Mouse (Mus musculus): ENCODE measurements at regions not wholly inside any gene's neighbourhood (a gene's known extent, or its start where the extent isn't known, plus 50 kb on each side); places are given as distances from the start of the nearest gene placed in this dataset.

DNA sequence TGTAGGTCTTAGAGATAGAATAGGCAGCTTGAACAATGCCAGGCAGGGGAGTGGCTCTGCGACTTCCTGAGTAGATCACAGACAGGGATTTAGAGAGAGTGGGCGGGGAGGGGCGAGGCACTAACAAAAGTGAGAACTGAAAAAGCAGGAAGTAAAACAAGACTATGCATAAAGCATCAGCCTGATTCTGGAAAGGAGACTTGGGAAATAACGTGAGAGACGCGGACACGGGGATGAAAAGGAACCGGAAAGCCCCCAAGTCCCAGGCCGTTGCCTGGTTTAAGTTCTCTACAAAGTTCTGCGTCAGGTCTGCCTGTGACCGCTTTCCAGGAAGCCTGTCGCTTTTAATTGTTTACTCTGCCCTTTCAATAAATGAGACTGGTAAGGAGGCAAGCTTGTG, 86.3 kb downstream of the D16Ertd472e start:
- no peak for DNase-seq (ENCODE audit: low spot score in 2 of 2)

DNA sequence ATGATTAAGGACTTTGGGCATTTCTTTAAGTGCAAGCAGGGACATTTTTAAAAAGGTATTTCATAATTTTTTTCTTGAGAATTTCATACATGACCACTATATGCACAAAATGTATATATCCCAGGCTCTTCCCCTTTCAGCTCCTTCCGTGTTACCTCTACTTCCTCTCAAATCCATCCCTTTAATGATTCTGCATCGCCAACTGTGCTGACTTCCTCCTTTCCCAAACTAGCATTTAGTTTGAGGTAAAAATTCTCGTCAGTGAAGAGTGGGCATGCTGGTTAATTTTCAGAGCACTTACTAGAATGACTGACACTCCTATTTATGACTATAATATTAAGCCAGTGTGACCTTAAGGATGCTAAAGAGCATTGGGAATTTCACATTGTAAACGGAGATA, 86.9 kb downstream of the D16Ertd472e start:
- DNase-seq (ENCODE audit: low spot score in 2 of 2): no peak

DNA sequence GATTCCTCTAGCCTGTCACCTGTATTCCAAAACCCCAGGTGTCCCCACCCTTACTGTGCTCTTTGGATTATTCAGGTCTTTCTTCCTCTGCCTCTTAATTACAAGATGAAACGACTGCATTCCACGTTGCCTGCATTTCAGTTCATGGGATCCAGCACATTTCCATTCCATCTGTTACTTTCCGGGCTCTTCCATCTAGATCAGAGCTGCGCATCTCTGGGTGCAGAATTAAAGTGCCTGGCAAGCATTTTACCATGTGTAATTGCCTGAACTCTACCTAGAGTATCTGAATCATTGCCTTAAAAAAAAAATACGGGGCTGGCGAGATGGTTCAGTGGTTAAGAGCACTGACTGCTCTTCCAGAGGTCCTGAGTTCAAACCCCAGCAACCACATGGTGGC, 90.0 kb downstream of the D16Ertd472e start:
- no peak for DNase-seq (ENCODE audit: low spot score in 2 of 2)

DNA sequence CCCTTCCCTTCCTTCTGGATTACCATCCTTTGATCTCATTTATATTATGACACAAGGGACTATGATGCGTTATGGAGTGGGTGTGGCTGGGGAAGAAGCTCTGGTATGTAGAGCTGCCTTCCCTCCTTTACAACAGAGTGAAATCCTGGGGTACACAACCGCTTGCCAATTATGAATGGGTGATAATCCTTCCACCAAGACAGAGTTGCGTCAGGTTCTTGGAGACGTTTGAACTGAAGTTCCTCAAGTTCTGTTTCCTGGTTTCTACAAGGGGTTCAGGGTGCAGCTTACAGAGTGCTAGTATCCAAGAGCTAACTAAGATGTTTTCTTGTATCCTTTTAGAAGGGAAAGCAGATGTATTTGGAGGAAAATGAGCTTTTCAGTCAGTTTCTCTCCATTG, 92.2 kb downstream of the D16Ertd472e start:
- DNase-seq (ENCODE audit: low spot score in 2 of 2): no peak

DNA sequence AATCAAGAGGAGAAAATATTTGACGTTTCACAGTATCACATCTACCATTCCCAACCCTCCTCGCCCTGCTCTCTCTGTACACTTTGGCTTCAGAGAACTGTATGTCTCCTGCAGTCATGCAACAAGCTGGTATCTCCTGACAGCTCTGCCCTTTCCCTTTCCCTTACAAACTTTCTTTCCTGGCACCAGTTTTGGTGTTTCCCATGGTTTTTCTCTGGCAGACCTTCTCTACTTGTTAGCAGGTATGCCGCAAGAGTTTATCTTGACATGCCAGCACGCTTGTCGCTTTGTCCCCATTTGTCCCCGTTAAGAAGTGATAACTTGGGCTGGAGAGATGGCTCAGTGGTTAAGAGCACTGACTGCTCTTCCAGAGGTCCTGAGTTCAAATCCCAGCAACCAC, 94.9 kb downstream of the D16Ertd472e start:
- no peak for DNase-seq (ENCODE audit: low spot score in 2 of 2)

DNA sequence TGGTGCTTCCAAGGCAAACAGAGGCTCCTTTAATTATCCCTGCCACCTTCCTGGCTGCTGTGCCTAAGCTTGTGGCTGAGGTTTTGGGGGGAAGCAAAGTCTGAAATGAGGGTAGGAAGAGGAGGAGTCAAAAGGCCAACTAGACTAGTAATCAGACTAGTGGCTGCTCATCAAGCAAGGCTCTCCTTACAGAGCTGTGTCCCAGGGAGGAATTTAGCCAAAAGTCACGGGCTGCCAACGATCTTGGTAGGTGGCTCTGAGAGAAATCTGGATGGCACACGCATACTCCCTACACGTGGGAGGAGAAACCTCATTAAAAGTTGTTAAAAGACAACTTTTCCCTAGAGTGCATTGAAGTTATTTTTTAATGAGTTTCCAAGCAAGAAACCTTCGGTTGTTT, 95.4 kb downstream of the D16Ertd472e start:
- DNase-seq (ENCODE audit: low spot score in 2 of 2): no peak

DNA sequence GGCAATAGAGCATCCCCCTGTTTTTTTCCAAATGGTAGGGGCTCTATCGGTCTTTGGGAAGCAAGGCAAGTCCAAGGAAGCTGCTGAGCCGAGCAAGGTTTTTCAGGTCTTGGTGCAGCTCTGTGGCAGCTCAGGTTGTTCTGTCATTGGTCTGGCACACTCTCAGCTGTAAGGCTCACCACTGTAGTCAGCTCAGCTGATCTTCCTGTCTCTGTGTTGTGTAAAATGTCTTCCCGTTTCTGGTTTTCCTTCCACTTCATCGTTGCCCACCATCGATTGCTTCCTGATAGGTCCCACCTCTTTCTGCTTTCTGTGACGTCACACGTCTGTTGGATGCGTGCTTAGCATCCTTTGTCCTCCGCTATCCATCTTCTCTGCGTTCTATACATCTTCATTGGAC, 96.2 kb downstream of the D16Ertd472e start:
- DNase-seq (ENCODE audit: low spot score in 2 of 2): no peak

DNA sequence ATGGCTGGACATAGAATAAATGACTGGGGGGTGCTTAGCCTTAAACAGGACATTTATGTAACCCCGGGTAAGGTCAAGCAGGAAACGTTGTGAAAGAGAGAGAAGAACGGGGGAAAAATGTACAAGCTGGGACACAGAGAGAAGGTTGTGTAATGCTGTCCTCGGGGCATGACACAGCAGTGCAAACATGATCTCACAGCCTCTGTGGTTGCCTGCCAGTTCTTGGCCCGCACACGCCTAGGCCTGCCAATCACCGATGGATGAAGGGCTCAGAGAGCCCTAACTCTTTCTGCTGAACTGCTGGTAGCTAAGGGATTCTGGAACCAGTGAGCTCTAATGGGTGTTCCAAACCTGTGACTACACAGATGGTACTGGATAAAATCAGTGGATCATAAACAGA, 96.5 kb upstream of the Btg3 start:
- DNase-seq (ENCODE audit: low spot score in 2 of 2): no peak

DNA sequence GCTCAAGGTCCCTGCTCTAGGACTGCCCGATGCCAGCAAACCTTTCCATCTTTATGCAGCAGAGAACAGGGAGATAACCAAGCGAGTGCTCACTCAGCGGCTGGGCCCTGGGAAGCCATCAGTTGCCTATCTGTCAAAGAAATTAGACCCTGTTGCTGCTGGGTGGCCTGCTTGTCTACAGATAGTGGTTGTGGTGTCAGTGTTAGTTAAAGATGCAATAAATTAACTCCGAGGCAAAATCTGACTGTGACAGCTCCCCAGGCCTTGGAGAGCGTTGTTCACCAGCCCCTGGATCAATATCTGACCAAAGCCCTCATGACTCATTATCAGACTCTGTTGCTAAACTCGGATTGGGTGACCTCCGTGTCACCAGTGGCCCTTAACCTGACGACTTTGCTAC, 83.0 kb upstream of the Btg3 start:
- no peak for DNase-seq (ENCODE audit: low spot score in 2 of 2)

DNA sequence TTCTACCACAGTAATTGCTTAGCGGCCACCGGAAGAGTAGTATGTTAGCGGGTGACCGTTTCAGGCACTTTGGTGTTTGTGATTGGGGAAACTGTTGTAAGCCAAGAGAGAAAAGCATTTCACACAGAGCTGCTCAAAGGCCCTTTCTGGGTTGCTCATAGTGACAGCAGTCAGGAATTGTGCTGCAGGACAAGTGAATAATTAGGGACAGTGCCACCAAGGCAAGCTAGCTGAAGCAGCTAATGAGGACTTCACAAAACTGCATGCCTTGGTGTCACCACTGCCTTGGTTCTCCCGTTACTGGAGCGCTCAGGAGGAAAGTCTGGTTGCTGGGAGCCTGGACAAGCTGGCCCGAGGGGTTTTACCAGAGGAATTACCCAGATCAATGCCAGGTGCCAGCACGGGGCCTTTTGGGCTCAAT, 80.7 kb upstream of the Btg3 start:
- no peak for DNase-seq (ENCODE audit: low spot score in 2 of 2)

DNA sequence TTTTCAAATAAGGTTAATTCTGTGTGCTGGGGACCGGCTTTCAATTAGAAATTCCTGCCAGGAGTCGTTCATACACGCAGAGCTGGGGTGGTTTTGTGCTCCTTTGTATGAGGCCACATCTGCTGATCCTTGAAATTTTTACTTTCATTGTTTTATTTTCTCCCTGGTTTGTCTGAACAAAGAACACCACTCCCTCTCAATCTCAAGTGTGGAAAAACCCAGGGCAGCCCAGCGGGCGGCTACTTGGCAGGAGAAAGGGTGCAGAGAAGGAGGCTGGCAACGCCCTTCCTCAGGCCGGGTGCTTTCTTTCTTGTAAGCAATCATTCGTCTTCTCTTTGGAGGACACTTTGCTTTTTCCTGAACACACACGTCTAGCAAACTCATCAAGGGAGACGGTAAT, 79.4 kb upstream of the Btg3 start:
- no peak for DNase-seq (ENCODE audit: low spot score in 2 of 2)

DNA sequence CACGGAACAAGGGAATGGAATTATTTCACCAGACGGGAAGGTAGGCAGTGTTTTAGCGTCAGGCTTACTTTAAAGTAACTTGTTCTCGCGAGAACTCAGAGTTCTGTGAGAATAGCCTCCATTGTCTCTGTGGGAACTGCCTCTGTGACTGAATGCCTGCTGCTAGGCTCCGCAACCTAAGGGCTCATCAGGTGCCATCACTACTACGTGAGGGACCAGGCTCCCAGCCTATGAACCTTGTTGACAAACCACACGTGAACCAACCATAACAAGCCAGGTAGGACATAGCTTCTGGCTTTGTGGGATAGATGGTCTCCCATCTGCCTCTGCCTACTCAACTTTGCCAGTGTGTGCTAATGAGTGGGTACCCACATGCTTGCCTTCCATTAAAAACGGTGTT, 77.5 kb upstream of the Btg3 start:
- DNase-seq (ENCODE audit: low spot score in 2 of 2): no peak

DNA sequence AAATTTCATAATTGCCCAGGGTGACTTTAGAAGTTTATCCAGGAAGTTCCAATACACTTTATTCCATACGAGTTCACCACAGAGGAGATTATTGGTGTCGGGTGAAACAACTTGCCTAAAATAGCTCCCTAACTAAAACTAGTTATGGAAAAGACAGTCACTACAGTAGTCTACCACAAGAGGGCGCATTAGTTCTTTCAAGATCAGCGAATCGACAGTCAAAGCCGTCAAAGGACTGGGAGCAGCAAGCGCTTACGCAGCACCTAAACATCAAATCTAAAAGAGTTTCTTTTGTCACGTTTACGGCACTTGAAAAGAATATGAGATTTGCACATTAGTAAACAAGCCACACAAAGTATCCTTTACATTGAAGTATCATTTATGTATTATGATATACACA, 75.3 kb upstream of the Btg3 start:
- peak; percentile 31 to 55 for DNase-seq (ENCODE audit: low spot score in 2 of 2)

DNA sequence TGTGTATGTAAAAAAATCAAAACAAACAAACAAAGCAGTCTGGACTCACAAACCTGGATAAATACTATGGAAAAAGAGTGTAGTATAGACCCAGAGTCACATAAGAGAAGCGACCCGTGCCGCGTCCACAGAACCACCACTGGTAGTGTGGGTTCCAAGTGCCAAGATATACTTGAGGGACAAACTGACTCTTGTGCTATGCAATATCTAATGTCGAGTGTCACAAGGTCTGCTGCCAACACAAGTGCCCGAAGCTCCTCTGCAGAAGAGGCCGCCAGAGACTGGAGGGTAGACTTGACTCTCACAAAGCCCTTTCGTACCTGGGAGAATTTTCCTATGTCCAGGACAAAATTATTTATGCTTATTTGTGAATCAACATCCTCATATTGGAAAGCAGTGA, 74.8 kb upstream of the Btg3 start:
- DNase-seq (ENCODE audit: low spot score in 2 of 2): no peak

DNA sequence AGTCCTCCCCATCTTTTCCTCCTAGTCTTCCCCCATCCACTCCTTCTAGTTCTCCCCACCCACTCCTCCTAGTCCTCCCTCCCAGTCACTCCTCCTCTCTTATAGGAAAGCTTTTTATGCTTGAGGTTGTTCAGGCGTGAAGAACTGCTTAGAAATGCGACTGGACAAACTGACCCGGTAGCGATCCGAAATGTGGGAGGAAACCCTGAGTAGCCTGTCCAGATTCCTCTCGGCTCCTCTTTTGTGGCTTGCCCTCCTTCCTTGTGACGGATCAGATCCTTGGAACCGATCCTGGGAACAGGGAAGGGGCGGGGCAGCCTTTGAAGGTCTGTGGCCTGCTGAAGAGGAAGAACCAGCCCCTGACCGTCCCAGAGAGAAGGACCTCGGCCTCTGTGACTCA, 74.3 kb upstream of the Btg3 start:
- DNase-seq (ENCODE audit: low spot score in 2 of 2): no peak

DNA sequence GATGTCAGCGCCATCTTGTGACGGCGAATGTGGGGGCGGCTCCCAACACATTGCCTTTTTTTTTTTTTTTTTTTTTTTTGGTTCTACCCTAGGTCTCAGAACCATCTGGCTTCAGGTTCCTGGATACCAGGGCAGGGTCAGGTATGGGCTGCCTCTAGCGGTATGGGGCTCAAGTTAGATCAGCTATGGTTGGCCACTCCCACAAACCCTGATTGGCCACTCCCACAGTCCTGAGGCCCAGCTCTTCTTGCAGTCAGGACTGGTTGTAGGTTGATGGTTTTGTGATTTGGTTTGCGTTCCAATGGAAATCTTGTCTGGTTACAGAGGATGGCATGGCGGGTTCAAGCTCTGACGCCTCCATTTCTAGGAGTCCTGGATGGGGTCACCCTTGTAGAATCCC, 72.2 kb upstream of the Btg3 start:
- DNase-seq (ENCODE audit: low spot score in 2 of 2): no peak

DNA sequence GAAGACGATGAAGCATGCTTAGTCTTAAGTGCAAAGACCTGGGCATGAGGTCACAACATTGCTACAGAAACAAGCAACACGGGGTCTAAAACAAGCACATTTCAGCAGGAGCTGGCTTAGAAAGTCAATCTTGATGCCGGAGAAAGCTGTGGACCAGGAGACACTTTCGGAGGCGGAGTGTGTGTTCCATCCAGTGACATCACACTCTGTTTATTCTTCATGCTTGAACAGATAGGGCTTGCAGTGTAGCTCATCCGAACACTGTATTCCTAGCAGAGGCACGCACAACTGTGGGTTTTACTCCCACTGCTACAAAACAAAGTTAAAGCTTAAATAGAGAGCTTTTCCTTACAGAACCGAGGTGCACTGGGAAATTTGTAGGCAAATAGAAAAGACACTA, 66.3 kb upstream of the Btg3 start:
- peak; percentile 47 to 49 for DNase-seq (ENCODE audit: low spot score in 2 of 2)

DNA sequence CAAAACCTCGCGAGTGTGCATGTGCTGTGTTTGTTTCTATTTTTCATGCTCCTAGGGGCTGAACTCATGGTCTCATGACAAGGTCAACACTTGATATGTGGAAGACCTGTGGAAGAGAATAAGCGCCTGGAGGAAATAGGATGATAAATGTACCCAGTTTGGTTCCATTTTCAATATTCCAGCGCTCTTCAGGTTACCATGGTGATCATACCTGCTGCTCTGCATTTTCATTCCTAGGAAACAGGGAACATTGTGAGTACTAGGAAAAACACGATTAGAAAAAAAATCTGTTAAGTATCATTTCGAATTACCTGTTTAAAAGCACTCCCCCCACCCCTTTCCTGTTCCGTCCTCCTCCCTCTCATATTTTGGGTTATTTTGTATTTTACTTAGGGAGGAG, 65.8 kb upstream of the Btg3 start:
- no peak for DNase-seq (ENCODE audit: low spot score in 2 of 2)

DNA sequence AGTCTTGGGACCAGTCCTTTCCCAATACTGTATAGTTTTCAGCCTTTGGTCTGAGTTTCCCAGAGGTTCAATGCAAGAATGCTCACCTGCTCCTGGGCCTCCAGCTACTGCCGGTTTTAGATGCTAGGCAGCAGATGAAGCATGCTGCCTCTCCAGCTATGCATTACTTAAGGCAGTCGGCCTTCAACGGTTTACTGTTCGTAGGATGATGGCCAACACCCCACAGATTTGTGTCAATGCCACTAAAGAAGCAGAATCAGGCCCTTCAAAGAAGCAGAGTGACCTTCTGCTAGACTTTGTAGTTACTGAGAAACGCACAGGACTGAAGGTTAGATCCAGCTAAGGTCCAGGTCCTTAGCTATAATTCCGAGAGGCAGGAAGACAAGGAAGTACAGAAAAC, 65.0 kb upstream of the Btg3 start:
- DNase-seq (ENCODE audit: low spot score in 2 of 2): no peak

DNA sequence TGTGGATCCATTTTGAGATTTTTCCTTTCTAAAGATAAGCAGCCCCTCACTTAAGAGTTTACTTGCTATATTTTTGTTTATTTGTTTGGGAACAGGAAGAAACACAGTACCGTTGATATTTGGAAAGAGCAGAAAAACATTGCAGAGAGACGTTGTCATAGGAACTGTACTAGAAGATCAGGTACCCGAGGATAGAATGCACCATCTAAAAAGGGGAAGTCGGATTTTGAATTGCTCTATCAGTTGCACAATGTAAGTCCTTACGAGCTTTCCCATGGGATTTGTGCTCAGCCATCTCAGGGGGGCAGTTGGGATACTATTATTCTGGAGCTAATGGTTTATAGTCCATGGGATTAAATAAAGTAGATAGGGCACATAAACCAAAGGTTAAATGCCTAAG, 58.7 kb upstream of the Btg3 start:
- DNase-seq (ENCODE audit: low spot score in 2 of 2): no peak

DNA sequence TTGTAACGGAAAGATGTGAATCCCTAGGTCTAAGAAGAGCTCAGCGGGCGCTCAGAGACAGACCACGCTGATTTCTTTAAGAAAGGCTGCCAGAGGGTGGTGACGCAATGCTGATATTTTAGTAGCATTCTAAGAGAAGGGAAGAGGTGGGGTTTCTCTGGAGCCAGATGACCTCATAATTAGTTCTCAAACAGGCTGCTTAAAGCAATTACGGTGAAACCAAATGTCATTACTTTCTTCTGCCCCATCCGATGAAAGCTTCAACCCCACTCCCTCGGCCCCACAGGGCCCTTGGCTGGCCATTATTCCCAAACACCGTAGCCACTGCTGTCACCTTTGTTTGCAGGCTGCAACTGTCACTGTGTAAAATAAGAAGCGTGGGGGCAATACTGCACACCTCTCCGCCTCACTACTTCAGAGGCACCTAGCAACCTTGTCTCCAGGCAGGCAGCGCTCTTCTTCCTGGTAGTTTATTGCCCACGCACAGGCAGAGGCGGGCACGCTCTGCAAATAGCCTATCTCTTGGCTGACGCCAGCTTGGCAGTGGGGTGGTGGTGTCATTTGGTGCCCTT, 50.6 kb upstream of the Btg3 start:
- DNase-seq (ENCODE audit: low spot score in 2 of 2): peak; percentile 80 to 85

All from right cerebral cortex, adult 2 months (tissue).